Mouse (Mus musculus) frontal cortex, postnatal 10 days (tissue): Measurements from ENCODE around the gene Slc6a18.

Experiments used
- DNase-seq, 2 experiments: peaks; one replicate each; pipeline ENCODE4 v3.0.0; 2022; ENCODE audit warnings: low spot score in 2 of 2, mixed read lengths in 1 of 2

Gene Slc6a18

DNA sequence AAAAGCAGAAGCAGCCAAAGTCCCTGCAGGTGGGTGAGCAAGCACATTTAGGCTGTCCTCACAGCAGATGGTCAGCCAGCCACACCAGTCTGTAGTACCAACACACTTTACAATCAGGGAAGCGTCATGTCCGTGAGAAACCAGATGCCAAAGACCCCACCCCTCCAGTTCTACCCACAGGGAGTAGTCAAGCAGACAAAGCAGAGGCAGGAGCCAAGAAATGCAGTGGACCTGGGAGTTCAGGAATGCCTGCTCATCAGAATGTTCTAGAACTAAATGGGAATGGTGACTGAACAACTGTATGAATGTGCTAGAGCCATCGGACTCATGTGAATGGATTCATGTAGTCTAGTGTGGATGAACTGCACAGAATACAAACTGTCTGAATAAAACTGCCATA lies 9.8 kb upstream of the Slc6a18 start:
- DNase-seq: no peak

DNA sequence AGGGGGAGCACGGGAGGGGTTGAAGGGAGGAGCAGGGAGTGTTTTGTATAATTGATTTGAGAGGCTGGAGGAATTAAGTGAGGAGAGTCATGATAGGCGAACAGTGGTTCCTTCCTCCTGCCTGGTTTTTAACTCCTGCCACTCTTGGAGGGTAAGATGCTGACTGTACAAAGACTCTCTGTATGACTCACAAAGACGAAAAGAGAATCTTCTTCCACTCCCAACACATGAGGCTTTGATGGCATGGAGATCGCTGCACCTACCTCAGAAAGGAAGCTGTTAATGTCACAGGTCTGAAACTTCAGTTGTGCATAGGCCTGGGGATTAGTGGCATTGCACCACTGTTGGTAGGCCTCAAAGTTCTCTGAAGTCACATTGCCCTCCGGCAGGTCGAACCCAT lies 7.7 kb upstream of the Slc6a18 start:
- no peak for DNase-seq

DNA sequence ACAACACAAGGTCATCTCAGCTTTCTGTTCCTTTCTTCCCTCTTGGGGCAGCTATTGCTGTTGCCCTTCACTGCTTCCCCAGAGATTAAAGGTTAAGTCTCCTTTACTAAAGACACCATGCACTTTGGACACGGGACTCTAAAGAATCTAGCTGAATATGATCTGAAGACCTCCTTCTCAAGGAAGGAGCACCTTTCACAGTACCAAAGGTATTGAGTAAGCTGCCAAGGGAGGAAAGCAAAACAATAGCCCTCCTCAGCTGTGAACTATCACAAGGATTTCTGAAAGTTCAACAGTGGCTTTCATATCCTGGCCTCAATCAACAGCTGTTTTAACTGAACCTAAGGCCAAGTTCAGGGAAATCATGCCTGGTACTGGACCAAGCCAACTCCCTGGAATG lies 6.6 kb upstream of the Slc6a18 start:
- DNase-seq: no peak

DNA sequence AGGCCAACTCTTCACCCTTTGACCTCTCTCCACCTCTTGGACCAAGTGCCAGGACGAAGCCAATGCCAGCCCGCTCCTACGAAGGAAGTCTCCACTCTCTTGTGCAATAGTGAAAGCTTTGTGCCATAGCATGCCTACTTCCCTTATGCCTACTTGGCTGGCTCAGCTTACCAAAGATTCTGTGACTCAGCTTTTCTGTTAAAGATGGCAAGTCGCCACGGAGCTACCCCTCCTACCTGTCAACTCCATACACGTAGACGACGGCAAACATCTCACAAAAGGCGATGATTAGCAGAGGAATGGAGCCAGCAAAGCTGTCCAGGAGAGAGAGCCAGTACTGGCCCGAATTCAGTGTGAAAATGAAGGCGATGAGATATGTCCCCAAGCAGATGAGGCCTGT lies 5.9 kb upstream of the Slc6a18 start:
- DNase-seq: no peak

DNA sequence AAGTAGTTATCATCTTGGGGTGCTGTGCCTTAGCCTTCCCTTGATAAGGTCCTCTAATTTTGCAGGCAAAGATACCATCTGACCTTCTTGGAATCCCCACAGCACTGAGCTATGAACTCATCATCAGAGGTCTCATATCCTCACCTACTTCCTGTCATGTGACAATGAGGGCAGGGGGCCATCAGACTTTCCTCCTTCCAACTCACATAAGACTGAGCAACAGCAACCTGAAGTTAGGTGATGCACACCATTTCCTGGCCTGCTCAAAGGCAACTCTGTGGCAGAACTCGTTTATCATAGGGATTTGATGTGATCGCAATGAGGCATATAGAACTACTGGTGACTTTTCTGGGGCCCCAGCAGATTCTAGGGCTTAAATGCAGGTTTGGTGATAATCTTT lies 4.4 kb upstream of the Slc6a18 start:
- no peak for DNase-seq

DNA sequence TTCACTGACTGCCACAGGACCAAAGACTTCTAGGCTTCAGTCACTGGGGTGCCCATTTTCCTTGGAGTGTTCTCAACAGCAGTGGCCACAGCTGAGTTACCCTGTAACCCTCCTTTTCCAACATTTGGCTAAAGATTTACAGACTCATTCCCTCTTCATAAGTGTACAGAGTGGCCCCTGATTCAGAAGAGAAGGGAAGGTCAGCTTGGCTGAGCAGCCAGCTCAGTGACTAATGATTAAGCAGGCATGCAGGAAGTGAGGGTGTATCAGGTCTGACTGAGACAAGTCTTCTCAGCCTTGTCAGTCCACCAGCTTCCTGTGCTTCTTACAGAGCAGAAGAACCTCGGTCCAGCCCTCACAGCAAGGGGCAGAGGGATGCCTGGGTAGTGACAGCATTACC lies 2.6 kb upstream of the Slc6a18 start:
- DNase-seq: no peak

DNA sequence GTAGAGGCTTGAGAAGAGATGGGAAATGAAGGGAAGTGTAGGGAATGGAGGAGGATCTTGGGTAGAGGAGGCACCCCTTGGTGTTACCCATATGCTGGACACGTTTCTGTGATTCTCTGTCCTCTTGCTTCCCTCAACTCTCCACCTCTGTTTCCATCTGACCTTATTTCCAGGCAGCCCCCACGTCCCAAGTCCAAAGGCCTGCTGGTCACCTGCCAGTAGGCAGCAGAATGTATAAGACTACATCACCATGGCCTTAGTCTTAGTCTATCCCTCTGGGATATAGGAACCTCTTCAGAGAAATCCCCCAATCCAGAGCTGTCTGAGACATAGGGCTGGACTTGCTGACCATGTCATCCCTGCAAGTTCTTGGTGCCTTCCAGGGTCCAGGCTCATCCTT lies 1.5 kb upstream of the Slc6a18 start:
- DNase-seq: no peak

DNA sequence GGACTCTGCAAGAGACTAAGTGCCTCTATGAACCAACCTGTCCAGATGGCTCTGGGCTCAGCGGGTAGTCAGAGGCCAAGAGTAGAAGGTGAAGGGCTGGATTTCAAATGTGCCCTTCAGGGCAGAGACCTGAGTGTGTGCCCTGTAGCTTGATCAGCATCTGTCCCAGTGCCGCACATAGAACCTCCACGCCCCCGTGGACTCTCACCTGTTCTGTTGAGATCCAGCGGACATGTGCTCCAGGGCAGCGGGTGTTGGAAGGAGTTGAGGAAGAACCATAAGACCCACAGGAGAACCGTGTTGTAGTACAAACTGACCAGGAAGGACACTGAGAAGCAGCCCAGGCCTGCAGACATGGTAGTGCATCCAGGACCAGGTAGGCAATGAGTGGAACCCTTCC lies 2.7 kb downstream of the Slc6a18 start:
- no peak for DNase-seq

DNA sequence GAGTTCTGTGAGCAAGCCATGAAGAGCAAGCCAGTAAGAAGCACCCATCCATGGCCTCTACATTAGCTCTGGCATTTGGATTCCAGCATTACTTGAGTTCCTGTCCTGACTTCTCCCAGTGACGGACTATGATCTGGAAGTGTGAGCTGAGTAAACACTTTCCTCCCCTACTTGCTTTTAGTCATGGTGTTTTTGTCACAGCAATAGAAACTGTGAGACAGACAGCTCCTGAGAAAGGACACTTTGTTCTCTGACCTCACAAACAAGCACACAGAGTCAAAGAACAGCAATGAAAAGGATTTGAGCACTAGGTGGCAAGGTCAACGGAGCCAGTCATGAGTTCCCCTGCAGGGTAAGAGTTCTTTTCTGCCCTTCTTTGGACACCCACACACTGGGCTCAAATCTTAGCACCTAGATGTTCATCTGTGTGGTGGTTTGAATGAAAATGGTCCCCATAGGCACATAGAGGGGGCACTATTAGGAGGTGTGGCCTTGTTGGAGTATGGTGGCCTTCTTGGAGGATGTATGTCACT lies 17.6 kb downstream of the Slc6a18 start:
- DNase-seq: no peak

DNA sequence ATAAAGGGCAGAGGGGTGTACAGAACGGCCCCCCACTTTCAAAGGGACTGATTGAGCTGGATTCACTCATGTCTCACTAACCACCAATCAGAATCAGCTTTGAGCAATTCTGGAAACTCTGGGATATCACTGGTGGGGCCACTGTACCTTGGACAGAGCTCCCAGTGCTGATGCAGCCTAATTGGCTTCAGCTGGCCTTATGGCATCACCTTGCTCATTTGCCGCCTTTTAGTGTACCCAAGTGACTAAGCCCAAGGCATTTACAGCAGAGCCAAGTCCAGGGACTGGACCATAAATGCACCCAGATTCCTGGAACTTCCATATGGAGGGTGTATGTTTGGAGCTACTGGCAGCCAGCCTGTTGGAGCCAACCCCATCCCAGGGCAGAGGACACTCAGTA lies 18.9 kb downstream of the Slc6a18 start:
- no peak for DNase-seq

DNA sequence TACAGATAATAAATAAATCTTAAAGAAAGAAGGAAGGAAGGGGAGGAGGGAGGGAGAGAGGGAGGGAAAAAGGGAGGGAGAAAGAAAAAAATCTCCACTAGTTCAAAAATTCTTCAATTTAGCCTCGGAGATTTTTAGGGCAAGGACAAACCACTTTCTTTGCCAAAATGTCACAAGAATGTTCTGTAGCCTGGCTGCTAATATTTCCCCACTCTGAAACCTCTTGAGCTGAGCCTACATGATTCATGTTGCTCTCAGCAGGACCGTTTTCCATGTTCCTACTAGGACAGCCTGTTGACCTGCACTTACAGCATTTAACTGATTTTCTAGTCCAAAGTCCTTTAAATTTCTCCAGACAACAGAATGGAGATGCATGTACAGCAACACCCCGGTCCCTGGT lies 22.8 kb downstream of the Slc6a18 start:
- DNase-seq: no peak

DNA sequence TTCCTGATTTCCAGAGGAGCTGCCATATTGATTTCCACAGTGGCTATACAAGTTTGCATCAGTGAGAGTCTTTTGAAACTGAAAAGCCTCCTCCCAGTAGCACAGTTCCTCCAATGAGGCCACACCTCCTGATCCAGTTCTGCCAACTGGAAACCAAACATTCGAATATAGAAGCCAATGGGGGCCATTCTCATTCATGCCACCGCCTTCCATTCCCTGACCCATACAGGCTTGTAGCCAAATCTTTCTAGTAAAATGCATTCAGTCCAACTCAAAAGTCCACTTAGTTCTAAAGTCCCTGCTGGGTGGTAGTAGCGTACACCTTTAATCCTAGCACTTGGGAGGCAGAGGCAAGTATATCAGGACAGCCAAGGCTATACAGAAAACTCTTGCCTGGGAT lies 24.6 kb downstream of the Slc6a18 start:
- no peak for DNase-seq

DNA sequence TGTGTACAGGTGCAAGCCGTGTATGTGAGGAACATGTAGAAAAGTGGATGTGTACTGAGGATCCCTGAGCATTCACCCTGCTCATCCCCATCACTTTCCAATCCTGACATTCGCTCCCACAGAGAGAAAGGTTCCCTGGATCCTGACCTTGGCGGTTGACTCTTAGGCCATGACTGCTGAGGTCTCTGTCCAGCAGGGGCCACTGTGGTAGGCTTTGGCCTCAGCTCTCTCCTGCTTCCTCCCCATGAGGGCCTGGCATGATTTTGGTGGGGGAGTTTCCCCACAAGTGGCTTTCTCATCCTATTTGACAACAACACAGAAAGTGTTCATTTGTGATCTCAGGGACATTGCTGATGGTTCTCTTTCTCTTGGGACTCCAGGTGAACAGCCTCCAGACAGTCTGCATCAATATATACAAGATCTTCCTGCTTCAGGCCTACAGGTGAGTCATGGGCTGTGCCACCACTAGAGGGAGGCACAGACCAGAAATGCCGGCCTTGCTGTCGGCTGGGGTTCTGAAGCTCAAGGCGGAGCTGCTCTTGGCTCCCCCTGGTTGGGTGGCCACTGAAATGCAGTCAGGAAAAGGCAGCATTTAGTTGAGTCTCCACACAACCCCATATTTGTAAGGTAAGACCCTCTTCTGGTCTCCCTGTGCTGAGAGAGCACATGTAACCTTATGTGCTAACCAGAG lies 31.3 kb downstream of the Slc6a18 start:
- peak; percentile 27 to 50 for DNase-seq

DNA sequence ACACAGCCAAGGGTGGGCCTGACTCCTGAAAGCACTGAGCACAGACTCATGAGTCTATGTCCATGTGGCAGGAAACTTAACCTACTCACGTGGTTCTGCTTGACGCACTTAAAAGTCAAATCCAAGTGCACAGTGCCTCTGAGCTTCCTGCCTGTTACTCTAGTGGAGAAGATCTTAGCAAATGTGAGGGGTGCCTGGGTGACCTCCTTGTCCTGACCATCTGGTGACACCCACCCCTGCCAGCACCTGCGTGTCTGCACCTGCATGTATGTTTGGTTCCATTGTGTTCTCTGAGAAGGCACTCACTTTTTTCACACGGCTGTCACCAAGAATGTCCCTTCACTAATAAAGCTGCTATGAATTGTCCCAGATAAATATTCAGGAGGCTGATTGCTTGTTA lies 36.5 kb downstream of the Slc6a18 start:
- no peak for DNase-seq

DNA sequence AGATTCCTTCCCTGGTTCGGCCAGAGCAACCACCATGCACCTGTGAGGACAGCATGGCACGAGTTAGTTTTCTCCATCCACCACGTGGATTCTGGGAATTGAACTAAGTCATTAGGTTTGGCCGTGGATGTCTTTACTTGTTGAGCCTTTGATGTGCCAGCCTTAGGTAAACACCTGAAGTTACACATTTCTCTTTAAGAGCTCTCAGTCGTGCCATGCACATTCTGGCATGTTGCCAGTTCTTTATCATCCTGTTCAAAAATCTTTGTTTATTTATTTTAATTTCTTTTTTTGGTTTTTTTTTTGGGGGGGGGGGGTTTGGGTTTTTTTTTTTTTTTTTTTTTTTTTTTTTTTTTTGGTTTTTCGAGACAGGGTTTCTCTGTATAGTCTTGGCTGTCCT lies 40.0 kb downstream of the Slc6a18 start:
- no peak for DNase-seq

DNA sequence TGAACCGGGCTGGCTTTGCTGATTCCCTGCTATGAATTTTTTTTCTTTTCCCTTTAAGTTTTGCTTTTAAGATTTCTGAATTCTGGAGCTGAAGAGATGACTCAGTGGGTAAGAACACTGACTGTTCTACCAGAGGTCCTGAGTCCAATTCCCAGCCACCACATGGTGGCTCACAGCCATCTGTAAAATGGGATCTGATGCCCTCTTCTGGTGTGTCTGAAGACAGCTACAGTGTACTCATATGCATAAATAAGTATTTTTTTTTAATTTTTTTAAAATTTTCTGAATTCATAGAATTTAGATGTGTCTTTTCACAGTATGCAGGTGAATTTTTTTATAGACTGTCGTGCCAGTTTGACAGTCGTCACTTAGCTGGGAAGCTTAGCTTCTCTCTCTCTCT lies 46.0 kb downstream of the Slc6a18 start:
- no peak for DNase-seq

DNA sequence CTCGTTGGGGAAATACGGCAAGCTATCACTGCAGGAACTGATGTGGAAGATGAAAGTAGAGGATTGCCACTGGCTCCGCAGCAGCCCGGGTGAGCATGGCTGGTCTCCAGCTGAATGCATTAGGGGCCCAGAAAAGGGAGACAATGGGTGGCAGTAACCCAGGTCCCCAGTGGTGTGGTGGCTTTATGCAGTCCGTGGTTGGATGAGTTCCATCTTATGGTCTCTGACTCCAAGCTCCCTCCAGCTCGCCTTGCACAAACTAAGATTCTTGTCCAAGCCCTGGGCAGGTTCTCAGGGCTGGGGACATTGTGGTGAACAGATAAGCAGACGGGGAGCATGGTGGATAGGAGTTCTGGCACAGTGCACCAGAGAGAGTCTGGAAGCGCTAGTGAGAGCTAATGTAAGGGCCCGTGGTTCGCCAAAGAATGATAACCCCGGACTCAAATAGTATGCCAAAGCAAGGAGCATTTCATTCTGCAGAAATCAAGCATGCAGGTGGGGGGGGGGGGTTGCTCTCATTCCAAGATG lies 49.2 kb downstream of the Slc6a18 start:
- DNase-seq: no peak

DNA sequence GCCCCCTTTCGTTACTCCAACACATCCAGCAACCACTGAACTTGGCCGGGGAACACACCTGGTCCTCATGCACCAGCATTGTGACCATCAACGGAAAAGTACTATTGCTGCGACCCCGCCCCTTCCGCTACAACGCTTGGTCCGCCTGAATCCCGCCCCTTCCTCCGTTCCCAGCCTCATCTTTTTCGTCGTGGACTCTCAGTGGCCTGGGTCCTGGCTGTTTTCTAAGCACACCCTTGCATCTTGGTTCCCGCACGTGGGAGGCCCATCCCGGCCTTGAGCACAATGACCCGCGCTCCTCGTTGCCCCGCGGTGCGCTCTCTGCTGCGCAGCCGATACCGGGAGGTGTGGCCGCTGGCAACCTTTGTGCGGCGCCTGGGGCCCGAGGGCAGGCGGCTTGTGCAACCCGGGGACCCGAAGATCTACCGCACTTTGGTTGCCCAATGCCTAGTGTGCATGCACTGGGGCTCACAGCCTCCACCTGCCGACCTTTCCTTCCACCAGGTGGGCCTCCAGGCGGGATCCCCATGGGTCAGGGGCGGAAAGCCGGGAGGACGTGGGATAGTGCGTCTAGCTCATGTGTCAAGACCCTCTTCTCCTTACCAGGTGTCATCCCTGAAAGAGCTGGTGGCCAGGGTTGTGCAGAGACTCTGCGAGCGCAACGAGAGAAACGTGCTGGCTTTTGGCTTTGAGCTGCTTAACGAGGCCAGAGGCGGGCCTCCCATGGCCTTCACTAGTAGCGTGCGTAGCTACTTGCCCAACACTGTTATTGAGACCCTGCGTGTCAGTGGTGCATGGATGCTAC lies 50.9 kb downstream of the Slc6a18 start, which contains the start of gene Tert:
Gene Tert, plus strand, starts transcription at position 167 of the 805 bp plus-strand sequence.
- peak; percentile 20 to 38 for DNase-seq

DNA sequence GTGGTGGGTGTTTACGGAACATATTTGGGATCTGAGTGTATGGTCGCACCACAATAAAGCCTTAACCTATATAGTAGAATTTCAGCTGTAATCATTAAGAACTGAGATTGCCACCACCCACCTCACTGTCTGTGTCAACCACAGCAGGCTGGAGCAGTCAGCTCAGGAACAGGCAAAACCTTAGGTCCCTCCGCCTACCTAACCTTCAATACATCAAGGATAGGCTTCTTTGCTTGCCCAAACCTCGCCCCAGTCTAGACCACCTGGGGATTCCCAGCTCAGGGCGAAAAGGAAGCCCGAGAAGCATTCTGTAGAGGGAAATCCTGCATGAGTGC lies 51.4 kb downstream of the Slc6a18 start:
- DNase-seq: no peak

DNA sequence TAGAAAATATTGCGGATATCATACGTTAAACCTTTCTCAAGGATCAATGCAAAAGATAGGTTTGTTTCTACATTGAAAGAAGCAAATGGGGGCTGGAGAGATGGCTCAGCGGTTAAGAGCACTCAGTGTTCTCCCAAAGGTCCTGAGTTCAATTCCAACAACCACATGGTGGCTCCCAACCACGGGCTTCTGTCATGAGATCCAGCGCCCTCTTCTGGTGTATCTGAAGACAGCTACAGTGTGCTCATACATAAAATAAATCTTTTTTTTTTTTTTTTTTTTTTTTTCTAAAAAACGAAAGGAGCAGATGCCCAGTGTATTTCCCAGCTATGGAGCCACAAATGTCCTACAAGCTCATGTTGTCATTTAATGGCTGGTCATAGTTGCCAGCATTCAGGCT lies 57.2 kb downstream of the Slc6a18 start:
- no peak for DNase-seq

DNA sequence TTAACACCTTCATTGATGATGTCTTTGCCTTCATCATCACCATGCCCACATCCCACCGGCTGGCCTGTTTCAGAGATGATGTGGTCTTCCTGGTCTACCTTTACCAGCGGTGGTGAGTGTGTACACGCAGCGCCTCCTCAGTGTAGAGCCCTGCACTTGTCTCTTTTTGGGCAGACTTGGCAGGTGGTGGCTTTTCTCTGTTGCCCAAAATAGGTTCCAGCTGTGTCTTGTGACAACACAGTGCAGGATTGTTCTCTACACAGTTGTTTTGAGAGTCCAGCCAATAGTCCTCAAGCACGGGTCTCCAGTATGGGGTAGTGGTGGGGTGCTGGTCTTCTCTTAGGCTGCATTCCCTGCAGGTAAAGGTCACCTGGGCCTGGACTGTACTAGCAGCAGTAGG lies 59.4 kb downstream of the Slc6a18 start:
- DNase-seq: no peak
